Mouse (Mus musculus) limb, embryonic 12.5 days (tissue): Measurements from ENCODE around the gene Car15. TPM values are rescaled to one million over a fixed set of nuclear protein-coding genes. Genes with fewer than 3 reads are reported as not detected.

Experiments
- ATAC-seq: fragments of 200-750 bp; cut with Nextera tagmentation; 2 replicates; pipeline ENCODE4 v1.8.0; 2017; ENCODE audit warnings: low read depth, moderate TSS enrichment; ENCODE audit not compliant: insufficient number of reproducible peaks, insufficient read depth, low FRiP score, low TSS enrichment
- H3K27ac ChIP-seq: fragments of 300-500 bp; sonication (generic); 2 replicates; pipeline ENCODE4 v1.5.1; 2016; ENCODE audit warnings: mild to moderate bottlenecking, moderate library complexity
- H3K27me3 ChIP-seq: fragments of 300-500 bp; sonication (generic); 2 replicates; pipeline ENCODE4 v1.6.1; 2016; ENCODE audit warnings: mild to moderate bottlenecking, moderate library complexity
- H3K36me3 ChIP-seq: fragments of 300-500 bp; sonication (generic); 2 replicates; pipeline ENCODE4 v1.6.1; 2016; ENCODE audit warnings: mild to moderate bottlenecking, moderate library complexity
- H3K4me1 ChIP-seq: fragments of 300-500 bp; sonication (generic); replicated peaks from 2 replicates; pipeline ENCODE4 v1.6.1; 2016
- H3K4me2 ChIP-seq: fragments of 300-500 bp; sonication (generic); 2 replicates; pipeline ENCODE4 v1.6.1; 2016; ENCODE audit warnings: mild to moderate bottlenecking, moderate library complexity
- H3K4me3 ChIP-seq: fragments of 300-500 bp; sonication (generic); replicated peaks from 2 replicates; pipeline ENCODE4 v1.5.1; 2016; ENCODE audit warnings: mild to moderate bottlenecking
- H3K9ac ChIP-seq: fragments of 300-500 bp; sonication (generic); replicated peaks from 2 replicates; pipeline ENCODE4 v1.6.1; 2016; ENCODE audit warnings: mild to moderate bottlenecking, moderate library complexity
- H3K9me3 ChIP-seq: fragments of 300-500 bp; sonication (generic); 2 replicates; pipeline ENCODE4 v1.6.1; 2016; ENCODE audit warnings: mild to moderate bottlenecking, moderate library complexity
- WGBS: fragments of 180-500 bp; shearing (Covaris S2); methylation state at CpG from one replicate; pipeline ENCODE4 v1.1.7; 2016; 5-methylcytosine and 5-hydroxymethylcytosine counted together
- polyA plus RNA-seq: library from polyadenylated mRNA; unstranded; fragments of >200 nt; fragmentation: Nextera tagmentation; extraction: Ambion mirVana; gene quantifications from 2 replicates; pipeline ENCODE4 v1.2.1, GENCODE M21; 2016

Gene Car15
- polyA plus RNA-seq, 1 experiment from 2014 or later: 2.9 TPM

GRCm38 (mm10) chr16:17785337-17785736 is 52.8 kb downstream of the Car15 start:
- H3K9ac ChIP-seq: no peak overlapping the region
- H3K27ac ChIP-seq: no peak overlapping the region
- peaks cover 95% of the 10 kb centered on the region for H3K36me3 ChIP-seq
- H3K27me3 ChIP-seq: no peaks in the 10 kb centered on the region
- no peak overlapping the region for H3K4me3 ChIP-seq
- H3K4me2 ChIP-seq: no peak overlapping the region
- WGBS: 57% methylated on average over 3 of the region's 3 CpGs
- no peak for ATAC-seq
- no peaks in the 10 kb centered on the region for H3K9me3 ChIP-seq
- H3K4me1 ChIP-seq: no peaks in the 10 kb centered on the region

Other genes with a start within 250 kb of the Car15 start
- 50.6 and 52.1 TPM in 2 replicates for gene Smpd4, start 219.0 kb downstream of the Car15 start, polyA plus RNA-seq
- 8.2 and 11.9 TPM in 2 replicates for gene Ccdc74a, start 191.9 kb downstream of the Car15 start, polyA plus RNA-seq
- 43.2 and 44.2 TPM in 2 replicates for gene Med15, start 105.5 kb downstream of the Car15 start, polyA plus RNA-seq
- gene Klhl22, start 78.7 kb downstream of the Car15 start, polyA plus RNA-seq: 87.7 and 88.5 TPM in 2 replicates
- gene Scarf2, start 41.1 kb downstream of the Car15 start, polyA plus RNA-seq: 41.0 and 46.3 TPM in 2 replicates
- gene B830017H08Rik, start 5.2 kb downstream of the Car15 start, polyA plus RNA-seq: 0.27 and 0.56 TPM in 2 replicates
- 0.31 and 0.36 TPM in 2 replicates for gene Gm20518, start 53.3 kb upstream of the Car15 start, polyA plus RNA-seq
- not detected in 2 replicates for gene Tssk1, start 55.9 kb upstream of the Car15 start, polyA plus RNA-seq
- gene Dgcr2, start 60.2 kb upstream of the Car15 start, polyA plus RNA-seq: 102 and 105 TPM in 2 replicates
- gene Tssk2, start 60.3 kb upstream of the Car15 start, polyA plus RNA-seq: not detected in 2 replicates
- gene Ess2, start 73.0 kb upstream of the Car15 start, polyA plus RNA-seq: 50.6 and 54.7 TPM in 2 replicates
- gene Gsc2, start 76.7 kb upstream of the Car15 start, polyA plus RNA-seq: not detected in 2 replicates
- gene Slc25a1, start 89.9 kb upstream of the Car15 start, polyA plus RNA-seq: 79.5 and 83.0 TPM in 2 replicates
- not detected in 2 replicates for gene Vpreb2, start 142.1 kb upstream of the Car15 start, polyA plus RNA-seq
- 134 and 135 TPM in 2 replicates for gene Dgcr6, start 214.5 kb upstream of the Car15 start, polyA plus RNA-seq